Mouse (Mus musculus): Measurements from ENCODE around the gene Lonp2. TPM values are rescaled to one million over a fixed set of nuclear protein-coding genes. Genes with fewer than 3 reads are reported as not detected.

Lonp2 gene
- polyA plus RNA-seq, 1 experiment from 2014 or later: 69.9 TPM

DNA sequence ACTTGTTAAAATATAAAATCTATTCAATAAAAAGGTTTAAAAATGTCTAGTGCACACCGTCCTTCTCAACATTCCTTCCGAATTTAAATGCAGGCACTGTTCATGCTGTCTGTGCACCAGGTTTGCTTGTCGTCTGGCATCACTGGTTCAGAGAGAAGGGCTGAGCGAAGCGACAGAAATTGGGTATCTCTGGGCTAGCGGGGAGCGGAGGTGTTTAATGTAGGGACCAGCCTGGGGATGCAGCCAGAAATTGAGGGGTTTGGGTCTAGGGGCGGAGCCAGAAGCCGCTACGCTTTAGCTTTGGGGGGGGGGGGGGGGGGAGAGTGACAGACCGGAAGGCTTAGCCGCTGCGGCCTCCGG, 312 bp upstream of the Lonp2 start:
- Histone ChIP-seq H3K4me2 (peak overlapping the region; percentile 87), H3K4me3 (peak overlapping the region; percentile 95), H3K27me3 (replicated peaks) (no peaks in the 10 kb centered on the region), H3K9me3 (replicated peaks) (no peaks in the 10 kb centered on the region), H3K9ac (peak overlapping the region; percentile 61), H3K36me3 (no peaks in the 10 kb centered on the region), H3K4me1 (replicated peaks) (peaks cover 12% of the 10 kb centered on the region), H3K27ac (ENCODE audit: poor library complexity, severe bottlenecking) (no peak overlapping the region)
- ATAC-seq (ENCODE audit: insufficient number of reproducible peaks, low FRiP score): no peak
- 2% methylated on average over 14 of the region's 14 CpGs for WGBS

DNA sequence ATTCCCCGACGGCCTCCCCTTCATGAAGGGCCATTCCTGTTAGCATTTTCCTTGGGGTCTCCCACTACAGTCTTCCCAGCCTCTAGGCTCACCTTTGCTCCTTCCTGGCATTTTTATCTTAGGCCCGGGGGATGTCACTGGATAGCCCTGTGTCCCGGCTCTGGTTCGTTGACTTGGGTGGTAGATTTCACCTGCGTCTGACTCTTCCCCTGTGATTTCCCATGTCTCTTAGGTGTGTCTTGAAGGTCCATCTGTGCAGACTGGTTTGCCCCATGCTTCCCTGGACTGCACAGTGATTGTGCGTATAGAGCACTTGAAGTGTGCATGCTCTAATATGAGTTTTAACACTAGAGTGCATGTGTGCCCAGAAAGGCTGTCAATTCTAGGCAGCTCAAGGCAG, 1.1 kb downstream of the Lonp2 start:
- Histone ChIP-seq H3K4me1 (replicated peaks) (peaks cover 21% of the 10 kb centered on the region), H3K9me3 (replicated peaks) (no peaks in the 10 kb centered on the region), H3K27me3 (replicated peaks) (no peaks in the 10 kb centered on the region), H3K4me3 (peak overlapping the region; percentile 95), H3K4me2 (peak overlapping the region; percentile 87), H3K27ac (ENCODE audit: poor library complexity, severe bottlenecking) (no peak overlapping the region; the same call in 1 of the 2 replicates), H3K9ac (peak overlapping the region; percentile 89), H3K36me3 (no peaks in the 10 kb centered on the region)
- 32% methylated on average over 7 of the region's 7 CpGs for WGBS
- ATAC-seq (ENCODE audit: insufficient number of reproducible peaks, low FRiP score): no peak

DNA sequence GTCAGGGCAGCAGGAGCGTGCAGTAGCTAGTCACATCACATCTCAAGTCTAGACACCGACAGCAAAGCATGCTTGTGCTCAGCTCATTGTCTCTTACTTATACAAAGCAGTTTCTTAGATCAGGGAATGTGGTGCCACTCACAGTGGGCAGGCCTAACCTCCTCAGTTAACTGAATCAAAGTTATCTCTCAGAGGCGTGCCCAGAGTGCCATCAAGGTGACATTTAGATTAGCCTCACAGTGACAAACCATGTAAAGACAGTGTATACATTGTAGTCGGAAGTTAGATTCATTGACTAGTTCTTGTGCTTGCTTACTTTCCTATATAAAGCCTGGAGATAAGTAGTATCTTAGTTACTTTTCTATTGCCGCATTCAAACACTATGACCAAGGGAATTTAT, 6.4 kb downstream of the Lonp2 start:
- H3K9ac ChIP-seq: no peak overlapping the region
- H3K9me3 ChIP-seq (replicated peaks): no peaks in the 10 kb centered on the region
- no peak overlapping the region for H3K4me2 ChIP-seq
- WGBS: 58% methylated on average over 5 of the region's 5 CpGs
- no peak overlapping the region for H3K27ac ChIP-seq (ENCODE audit: poor library complexity, severe bottlenecking)
- H3K36me3 ChIP-seq: peaks cover 25% of the 10 kb centered on the region
- H3K27me3 ChIP-seq (replicated peaks): no peaks in the 10 kb centered on the region
- ATAC-seq (ENCODE audit: insufficient number of reproducible peaks, low FRiP score): no peak
- peaks cover 24% of the 10 kb centered on the region for H3K4me1 ChIP-seq (replicated peaks)
- no peak overlapping the region for H3K4me3 ChIP-seq

DNA sequence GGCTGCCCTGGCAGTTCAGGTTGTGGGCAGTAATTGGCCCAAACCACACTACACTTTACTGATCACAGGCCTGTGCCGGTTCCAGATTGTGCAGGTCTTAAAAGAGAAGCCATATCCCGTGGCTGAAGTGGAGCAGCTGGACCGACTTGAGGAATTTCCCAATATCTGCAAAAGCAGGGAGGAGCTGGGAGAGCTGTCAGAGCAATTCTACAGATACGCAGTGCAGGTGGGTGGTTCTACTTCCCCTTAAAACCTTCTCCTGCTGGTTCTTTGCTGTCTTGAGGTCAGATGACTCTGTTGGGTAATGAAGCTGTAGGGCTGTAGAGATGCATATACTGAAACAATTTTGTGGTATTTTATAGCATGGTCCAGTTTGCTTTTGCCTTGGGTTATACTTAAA, 7.6 kb downstream of the Lonp2 start:
- H3K27ac ChIP-seq (ENCODE audit: poor library complexity, severe bottlenecking): no peak overlapping the region
- peaks cover 35% of the 10 kb centered on the region for H3K36me3 ChIP-seq
- no peak overlapping the region for H3K4me2 ChIP-seq
- no peaks in the 10 kb centered on the region for H3K27me3 ChIP-seq (replicated peaks)
- no peak overlapping the region for H3K9ac ChIP-seq
- peaks cover 18% of the 10 kb centered on the region for H3K4me1 ChIP-seq (replicated peaks)
- no peak overlapping the region for H3K4me3 ChIP-seq
- no peaks in the 10 kb centered on the region for H3K9me3 ChIP-seq (replicated peaks)
- no peak for ATAC-seq (ENCODE audit: insufficient number of reproducible peaks, low FRiP score)
- 73% methylated on average over 4 of the region's 4 CpGs for WGBS

DNA sequence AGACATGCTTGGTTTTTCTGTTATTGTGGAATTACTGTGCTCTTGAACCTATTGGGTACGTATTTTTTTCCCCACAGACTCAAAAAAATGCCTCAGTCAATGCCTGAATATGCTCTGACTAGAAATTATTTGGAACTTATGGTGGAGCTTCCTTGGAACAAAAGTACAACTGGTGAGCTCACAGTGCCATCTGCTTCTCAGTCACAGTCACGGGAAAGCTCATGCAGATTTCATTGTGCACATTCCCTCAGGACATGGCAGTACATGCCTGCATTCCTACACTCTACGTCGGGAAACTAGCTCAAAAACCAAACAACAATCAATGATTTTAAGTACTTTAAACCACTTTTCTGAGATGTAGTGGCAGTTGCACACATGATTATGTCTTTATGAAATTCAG, 14.0 kb downstream of the Lonp2 start:
- no peak overlapping the region for H3K4me2 ChIP-seq
- H3K4me1 ChIP-seq (replicated peaks): no peaks in the 10 kb centered on the region
- no peak overlapping the region for H3K4me3 ChIP-seq
- no peak for ATAC-seq (ENCODE audit: insufficient number of reproducible peaks, low FRiP score)
- H3K27ac ChIP-seq (ENCODE audit: poor library complexity, severe bottlenecking): no peak overlapping the region
- H3K36me3 ChIP-seq: peaks cover 76% of the 10 kb centered on the region
- no peak overlapping the region for H3K9ac ChIP-seq
- WGBS: 91% methylated on average over 4 of the region's 4 CpGs
- H3K27me3 ChIP-seq (replicated peaks): no peaks in the 10 kb centered on the region
- no peaks in the 10 kb centered on the region for H3K9me3 ChIP-seq (replicated peaks)

DNA sequence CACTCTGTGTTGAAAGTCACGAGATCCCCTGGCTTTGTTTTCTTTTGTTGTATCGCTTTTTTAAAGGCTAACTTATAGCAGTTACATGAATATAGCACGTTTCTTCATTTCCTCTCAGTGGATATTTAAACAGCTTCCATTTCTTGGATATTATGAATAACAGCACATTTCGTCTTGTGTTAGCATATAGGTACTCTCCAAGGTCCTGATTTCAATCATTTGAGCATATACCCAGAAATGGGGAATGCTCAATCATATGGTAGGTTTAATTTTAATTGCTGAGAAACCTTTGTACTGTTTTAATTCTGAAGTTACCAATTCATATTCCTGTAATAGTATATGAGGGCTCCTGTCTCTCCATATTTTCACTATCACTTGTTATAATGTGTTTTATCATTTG, 15.1 kb downstream of the Lonp2 start:
- no peaks in the 10 kb centered on the region for H3K9me3 ChIP-seq (replicated peaks)
- WGBS: 81% methylated on average over 4 of the region's 4 CpGs
- H3K27ac ChIP-seq (ENCODE audit: poor library complexity, severe bottlenecking): no peak overlapping the region
- ATAC-seq (ENCODE audit: insufficient number of reproducible peaks, low FRiP score): no peak
- no peak overlapping the region for H3K4me2 ChIP-seq
- H3K27me3 ChIP-seq (replicated peaks): no peaks in the 10 kb centered on the region
- H3K4me3 ChIP-seq: no peak overlapping the region
- H3K36me3 ChIP-seq: peaks cover 67% of the 10 kb centered on the region
- H3K9ac ChIP-seq: no peak overlapping the region
- no peaks in the 10 kb centered on the region for H3K4me1 ChIP-seq (replicated peaks)

DNA sequence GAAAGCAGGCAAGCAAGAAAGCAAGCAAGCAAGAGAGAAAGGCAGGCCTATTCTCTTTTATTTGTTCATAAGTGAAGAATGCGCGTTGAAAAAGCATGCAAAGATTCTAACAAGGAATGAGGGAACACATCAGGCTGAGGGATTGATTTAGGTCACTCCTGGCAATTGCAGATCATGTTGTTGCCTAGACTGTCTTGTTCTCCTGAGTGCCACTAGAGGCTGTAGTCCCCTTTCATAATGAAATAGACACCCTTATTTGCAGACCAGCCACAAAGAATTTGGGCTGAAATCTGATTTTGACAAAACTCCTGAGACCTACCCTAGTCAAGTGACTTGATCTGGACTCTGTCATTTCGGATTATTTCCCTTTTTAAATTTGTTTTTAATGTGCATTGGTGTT, 18.8 kb downstream of the Lonp2 start:
- Histone ChIP-seq H3K36me3 (peaks cover 45% of the 10 kb centered on the region), H3K27me3 (replicated peaks) (no peaks in the 10 kb centered on the region), H3K27ac (ENCODE audit: poor library complexity, severe bottlenecking) (no peak overlapping the region), H3K9me3 (replicated peaks) (no peaks in the 10 kb centered on the region), H3K4me1 (replicated peaks) (no peaks in the 10 kb centered on the region), H3K9ac (no peak overlapping the region), H3K4me2 (no peak overlapping the region), H3K4me3 (no peak overlapping the region)
- no peak for ATAC-seq (ENCODE audit: insufficient number of reproducible peaks, low FRiP score)
- 85% methylated on average over 3 of the region's 3 CpGs for WGBS

DNA sequence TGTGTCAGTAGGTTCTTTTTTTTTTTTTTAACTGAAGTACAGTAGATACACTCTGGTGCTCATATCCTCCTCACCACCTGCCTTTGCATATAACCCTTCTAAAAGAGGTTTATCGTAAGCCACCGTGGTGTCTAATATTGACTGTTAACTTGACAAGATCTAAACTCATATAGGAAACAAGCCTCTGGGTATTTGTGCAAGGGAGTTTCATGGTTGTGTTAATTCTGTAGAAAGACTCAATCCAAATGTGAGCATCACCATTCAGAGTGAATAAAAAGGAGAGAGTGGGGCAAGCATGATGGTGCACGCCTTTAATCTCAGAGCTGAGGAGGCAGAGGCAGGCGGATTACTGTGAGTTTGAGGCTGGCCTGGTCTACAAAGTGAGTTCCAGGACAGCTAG, 20.8 kb downstream of the Lonp2 start:
- Histone ChIP-seq H3K4me3 (no peak overlapping the region), H3K36me3 (peaks cover 28% of the 10 kb centered on the region), H3K9ac (no peak overlapping the region), H3K9me3 (replicated peaks) (no peaks in the 10 kb centered on the region), H3K4me1 (replicated peaks) (no peaks in the 10 kb centered on the region), H3K4me2 (no peak overlapping the region), H3K27me3 (replicated peaks) (no peaks in the 10 kb centered on the region), H3K27ac (ENCODE audit: poor library complexity, severe bottlenecking) (no peak overlapping the region)
- no peak for ATAC-seq (ENCODE audit: insufficient number of reproducible peaks, low FRiP score)
- 93% methylated on average over 4 of the region's 4 CpGs for WGBS

DNA sequence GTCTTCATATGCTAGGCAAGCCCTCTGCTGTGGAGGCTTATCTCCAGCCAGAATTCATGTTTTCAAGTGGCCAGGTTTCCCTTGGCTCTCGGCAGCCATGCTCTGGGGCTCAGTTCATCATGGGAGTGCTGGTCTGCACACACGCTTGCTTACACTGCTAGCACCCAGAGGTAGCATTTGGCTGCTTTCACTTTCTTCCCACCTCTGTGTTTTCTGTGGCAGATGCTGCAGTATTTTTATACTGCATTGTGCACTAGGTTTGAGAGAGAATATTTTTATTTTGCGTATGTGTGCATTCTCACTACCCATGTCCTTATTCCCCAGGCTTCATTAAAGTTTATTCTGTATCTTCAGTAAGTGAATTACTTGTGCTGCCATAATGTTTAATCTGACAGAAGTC, 23.9 kb downstream of the Lonp2 start:
- no peak overlapping the region for H3K4me3 ChIP-seq
- H3K4me1 ChIP-seq (replicated peaks): 0 out of 2 replicates have a peak, but pooled peaks cover 2% of the 10 kb centered on the region
- H3K4me2 ChIP-seq: no peak overlapping the region
- peaks cover 16% of the 10 kb centered on the region for H3K36me3 ChIP-seq
- H3K9ac ChIP-seq: no peak overlapping the region
- no peak overlapping the region for H3K27ac ChIP-seq (ENCODE audit: poor library complexity, severe bottlenecking)
- no peaks in the 10 kb centered on the region for H3K27me3 ChIP-seq (replicated peaks)
- 69% methylated on average over 3 of the region's 3 CpGs for WGBS
- no peaks in the 10 kb centered on the region for H3K9me3 ChIP-seq (replicated peaks)
- ATAC-seq (ENCODE audit: insufficient number of reproducible peaks, low FRiP score): no peak

DNA sequence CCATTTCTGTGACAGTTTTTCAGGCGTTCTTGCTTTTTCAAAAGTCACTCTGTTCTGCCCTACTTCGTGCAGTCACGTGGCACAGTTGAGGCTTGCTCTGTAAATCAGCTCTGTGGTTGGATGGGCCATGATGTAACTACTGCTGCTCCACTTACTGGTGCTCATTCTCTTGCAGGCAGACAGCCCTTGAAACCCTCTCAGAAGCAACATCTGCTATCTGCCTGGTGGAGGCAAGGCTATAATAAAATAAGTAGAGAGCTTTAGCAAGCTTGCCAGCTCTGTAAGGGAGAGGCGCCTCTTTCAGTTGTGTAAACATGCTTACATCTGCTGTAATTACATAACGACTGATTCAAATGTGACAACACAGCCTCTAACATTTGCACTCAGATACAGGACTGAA, 27.6 kb downstream of the Lonp2 start:
- no peak for ATAC-seq (ENCODE audit: insufficient number of reproducible peaks, low FRiP score)
- H3K4me3 ChIP-seq: no peak overlapping the region
- 87% methylated on average over 5 of the region's 5 CpGs for WGBS
- 0 out of 2 replicates have a peak, but pooled peaks cover 2% of the 10 kb centered on the region for H3K4me1 ChIP-seq (replicated peaks)
- no peak overlapping the region for H3K4me2 ChIP-seq
- H3K9me3 ChIP-seq (replicated peaks): no peaks in the 10 kb centered on the region
- H3K27me3 ChIP-seq (replicated peaks): no peaks in the 10 kb centered on the region
- no peak overlapping the region for H3K27ac ChIP-seq (ENCODE audit: poor library complexity, severe bottlenecking)
- peaks cover 24% of the 10 kb centered on the region for H3K36me3 ChIP-seq
- no peak overlapping the region for H3K9ac ChIP-seq

DNA sequence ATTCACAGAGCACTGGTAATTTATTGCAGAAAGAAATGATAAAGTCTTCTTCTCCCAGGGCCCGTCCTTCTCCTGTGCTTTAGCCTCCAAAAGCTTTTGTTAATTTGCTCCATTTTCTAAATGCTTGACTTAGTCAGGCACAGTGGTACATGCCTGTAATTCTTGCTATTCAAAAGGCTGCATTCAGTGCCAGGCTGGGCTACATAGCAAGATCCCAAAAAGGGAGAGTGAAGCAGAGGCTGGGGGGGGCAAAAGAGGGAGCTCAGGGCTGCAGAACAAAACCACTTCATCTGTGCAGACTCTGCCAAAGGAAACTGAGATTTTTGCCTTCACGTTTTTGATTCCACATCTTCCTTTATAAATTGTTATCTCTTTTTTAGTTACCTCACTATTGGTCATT, 28.7 kb downstream of the Lonp2 start:
- Histone ChIP-seq H3K4me3 (no peak overlapping the region), H3K4me1 (replicated peaks) (0 out of 2 replicates have a peak, but pooled peaks cover 2% of the 10 kb centered on the region), H3K4me2 (no peak overlapping the region), H3K9me3 (replicated peaks) (no peaks in the 10 kb centered on the region), H3K36me3 (peaks cover 24% of the 10 kb centered on the region), H3K27ac (ENCODE audit: poor library complexity, severe bottlenecking) (no peak overlapping the region), H3K27me3 (replicated peaks) (no peaks in the 10 kb centered on the region), H3K9ac (no peak overlapping the region)
- WGBS: 84% methylated on average over 2 of the region's 2 CpGs
- no peak for ATAC-seq (ENCODE audit: insufficient number of reproducible peaks, low FRiP score)

DNA sequence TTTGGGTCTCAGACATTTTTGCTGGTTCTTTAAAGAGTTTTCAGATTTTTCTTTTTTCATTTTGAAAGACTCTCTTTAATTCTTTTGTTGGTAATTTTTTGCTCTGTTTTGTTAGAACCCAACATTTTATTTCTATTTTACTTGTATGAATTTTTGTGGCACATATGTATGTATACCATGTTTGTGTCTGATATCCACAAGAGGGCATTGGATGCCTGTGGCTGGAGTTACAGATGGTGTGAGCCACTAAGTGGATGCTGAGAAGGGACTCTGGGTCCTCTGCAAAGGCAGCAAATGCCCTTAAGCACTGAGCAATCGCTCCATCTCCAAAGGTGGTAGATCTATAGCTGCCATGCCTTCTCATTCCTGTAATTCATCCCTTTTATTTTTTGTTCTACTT, 30.7 kb downstream of the Lonp2 start:
- no peak overlapping the region for H3K4me3 ChIP-seq
- no peaks in the 10 kb centered on the region for H3K9me3 ChIP-seq (replicated peaks)
- no peak overlapping the region for H3K27ac ChIP-seq (ENCODE audit: poor library complexity, severe bottlenecking)
- H3K9ac ChIP-seq: no peak overlapping the region
- H3K4me1 ChIP-seq (replicated peaks): 0 out of 2 replicates have a peak, but pooled peaks cover 2% of the 10 kb centered on the region
- H3K36me3 ChIP-seq: peaks cover 35% of the 10 kb centered on the region
- no peaks in the 10 kb centered on the region for H3K27me3 ChIP-seq (replicated peaks)
- no peak for ATAC-seq (ENCODE audit: insufficient number of reproducible peaks, low FRiP score)
- no peak overlapping the region for H3K4me2 ChIP-seq
- WGBS: 87% methylated on average over 1 of the region's 1 CpGs
